Mouse (Mus musculus): ENCODE results near the gene Fam160b1. TPM values are rescaled to one million over a fixed set of nuclear protein-coding genes. Genes with fewer than 3 reads are reported as not detected.

The Fam160b1 gene
- polyA plus RNA-seq, 1 experiment from 2014 or later, result 14.5 TPM

- no peak overlapping the region for H3K9ac ChIP-seq (ENCODE audit: low read length)
- DNase-seq (ENCODE audit: low spot score), result no peak
- WGBS, result 85% methylated on average over 3 of the region's 3 CpGs
- H3K9me3 ChIP-seq (ENCODE audit: control insufficient read depth, low read length), result no peaks in the 10 kb centered on the region
- no peaks in the 10 kb centered on the region for H3K4me1 ChIP-seq (replicated peaks; ENCODE audit: control insufficient read depth, insufficient read depth, low read length)
- H3K27ac ChIP-seq (ENCODE audit: low read depth, low read length), result no peak overlapping the region
- no peak overlapping the region for H3K4me2 ChIP-seq (ENCODE audit: low read depth, low read length, severe bottlenecking)
- ATAC-seq (replicated peaks; ENCODE audit: low FRiP score), result no peak
- no peaks in the 10 kb centered on the region for H3K27me3 ChIP-seq (ENCODE audit: control insufficient read depth, insufficient read depth, low read length)
- no peaks in the 10 kb centered on the region for H3K36me3 ChIP-seq (ENCODE audit: control insufficient read depth, insufficient read depth, low read length)
- no peak overlapping the region for H3K4me3 ChIP-seq (ENCODE audit: low read depth, low read length)
These were observed 68.2 kb downstream of the Fam160b1 start for GRCm38 (mm10) chr19:57428641-57429040.

GRCm38 (mm10) chr19:57429926-57430325 is 69.4 kb downstream of the Fam160b1 start:
- no peak overlapping the region for H3K4me3 ChIP-seq (ENCODE audit: low read depth, low read length)
- H3K4me1 ChIP-seq (replicated peaks; ENCODE audit: control insufficient read depth, insufficient read depth, low read length), result no peaks in the 10 kb centered on the region
- 84% methylated on average over 6 of the region's 6 CpGs for WGBS
- H3K36me3 ChIP-seq (ENCODE audit: control insufficient read depth, insufficient read depth, low read length), result no peaks in the 10 kb centered on the region
- no peak for DNase-seq (ENCODE audit: low spot score)
- no peak overlapping the region for H3K27ac ChIP-seq (ENCODE audit: low read depth, low read length)
- H3K9me3 ChIP-seq (ENCODE audit: control insufficient read depth, low read length), result no peaks in the 10 kb centered on the region
- no peaks in the 10 kb centered on the region for H3K27me3 ChIP-seq (ENCODE audit: control insufficient read depth, insufficient read depth, low read length)
- no peak for ATAC-seq (replicated peaks; ENCODE audit: low FRiP score)
- no peak overlapping the region for H3K4me2 ChIP-seq (ENCODE audit: low read depth, low read length, severe bottlenecking)
- no peak overlapping the region for H3K9ac ChIP-seq (ENCODE audit: low read length)

GRCm38 (mm10) chr19:57431476-57431875 is 71.0 kb downstream of the Fam160b1 start:
- Histone ChIP-seq H3K4me1 (replicated peaks; ENCODE audit: control insufficient read depth, insufficient read depth, low read length) (no peaks in the 10 kb centered on the region), H3K4me3 (ENCODE audit: low read depth, low read length) (no peak overlapping the region), H3K9ac (ENCODE audit: low read length) (no peak overlapping the region), H3K9me3 (ENCODE audit: control insufficient read depth, low read length) (no peaks in the 10 kb centered on the region), H3K4me2 (ENCODE audit: low read depth, low read length, severe bottlenecking) (no peak overlapping the region), H3K27me3 (ENCODE audit: control insufficient read depth, insufficient read depth, low read length) (no peaks in the 10 kb centered on the region), H3K36me3 (ENCODE audit: control insufficient read depth, insufficient read depth, low read length) (no peaks in the 10 kb centered on the region), H3K27ac (ENCODE audit: low read depth, low read length) (no peak overlapping the region)
- ATAC-seq (replicated peaks; ENCODE audit: low FRiP score) (no peak), DNase-seq (ENCODE audit: low spot score) (no peak)
- WGBS, result 61% methylated on average over 6 of the region's 6 CpGs

GRCm38 (mm10) chr19:57434024-57434423 is 73.5 kb downstream of the Fam160b1 start:
- no peak overlapping the region for H3K9ac ChIP-seq (ENCODE audit: low read length)
- H3K4me3 ChIP-seq (ENCODE audit: low read depth, low read length), result no peak overlapping the region
- no peak overlapping the region for H3K27ac ChIP-seq (ENCODE audit: low read depth, low read length)
- H3K4me1 ChIP-seq (replicated peaks; ENCODE audit: control insufficient read depth, insufficient read depth, low read length), result no peaks in the 10 kb centered on the region
- DNase-seq (ENCODE audit: low spot score) (no peak), ATAC-seq (replicated peaks; ENCODE audit: low FRiP score) (no peak)
- H3K9me3 ChIP-seq (ENCODE audit: control insufficient read depth, low read length), result no peaks in the 10 kb centered on the region
- no peaks in the 10 kb centered on the region for H3K36me3 ChIP-seq (ENCODE audit: control insufficient read depth, insufficient read depth, low read length)
- no peaks in the 10 kb centered on the region for H3K27me3 ChIP-seq (ENCODE audit: control insufficient read depth, insufficient read depth, low read length)
- WGBS, result 71% methylated on average over 6 of the region's 6 CpGs
- H3K4me2 ChIP-seq (ENCODE audit: low read depth, low read length, severe bottlenecking), result no peak overlapping the region

GRCm38 (mm10) chr19:57436586-57437021 is 76.1 kb downstream of the Fam160b1 start:
- Histone ChIP-seq H3K9ac (ENCODE audit: low read length) (no peak overlapping the region), H3K4me3 (ENCODE audit: low read depth, low read length) (no peak overlapping the region), H3K4me1 (replicated peaks; ENCODE audit: control insufficient read depth, insufficient read depth, low read length) (no peaks in the 10 kb centered on the region), H3K27ac (ENCODE audit: low read depth, low read length) (no peak overlapping the region), H3K36me3 (ENCODE audit: control insufficient read depth, insufficient read depth, low read length) (no peaks in the 10 kb centered on the region), H3K9me3 (ENCODE audit: control insufficient read depth, low read length) (no peaks in the 10 kb centered on the region), H3K4me2 (ENCODE audit: low read depth, low read length, severe bottlenecking) (no peak overlapping the region), H3K27me3 (ENCODE audit: control insufficient read depth, insufficient read depth, low read length) (no peaks in the 10 kb centered on the region)
- no peak for ATAC-seq (replicated peaks; ENCODE audit: low FRiP score)
- no peak for DNase-seq (ENCODE audit: low spot score)
- 84% methylated on average over 10 of the region's 10 CpGs for WGBS

GRCm38 (mm10) chr19:57437042-57437441 is 76.6 kb downstream of the Fam160b1 start:
- Histone ChIP-seq H3K4me2 (ENCODE audit: low read depth, low read length, severe bottlenecking) (no peak overlapping the region), H3K9ac (ENCODE audit: low read length) (no peak overlapping the region), H3K9me3 (ENCODE audit: control insufficient read depth, low read length) (no peaks in the 10 kb centered on the region), H3K27me3 (ENCODE audit: control insufficient read depth, insufficient read depth, low read length) (no peaks in the 10 kb centered on the region), H3K36me3 (ENCODE audit: control insufficient read depth, insufficient read depth, low read length) (no peaks in the 10 kb centered on the region), H3K27ac (ENCODE audit: low read depth, low read length) (no peak overlapping the region), H3K4me1 (replicated peaks; ENCODE audit: control insufficient read depth, insufficient read depth, low read length) (no peaks in the 10 kb centered on the region), H3K4me3 (ENCODE audit: low read depth, low read length) (no peak overlapping the region)
- WGBS, result 92% methylated on average over 7 of the region's 7 CpGs
- no peak for ATAC-seq (replicated peaks; ENCODE audit: low FRiP score)
- no peak for DNase-seq (ENCODE audit: low spot score)

Other genes with a start within 250 kb of the Fam160b1 start
- gene Ablim1, start 45.8 kb upstream of the Fam160b1 start, polyA plus RNA-seq (2014; fragmentation: Nextera tagmentation; extraction: Ambion mirVana), result 17.0 and 19.9 TPM in 2 replicates
- 16.3 and 22.1 TPM in 2 replicates for gene Trub1, start 92.2 kb downstream of the Fam160b1 start, polyA plus RNA-seq (2014; fragmentation: Nextera tagmentation; extraction: Ambion mirVana)